Mouse (Mus musculus): ENCODE measurements around the gene 4931406P16Rik.
A peak's percentile ranks its signal among the peaks of the same experiment; 100 is the strongest.
"Not testable (repeated sequence)": the region's sequence is repeated elsewhere in the genome, so short reads cannot be mapped to it uniquely, and the experiment has no call there.

Gene 4931406P16Rik

GRCm38 (mm10) chr7:34313443-34313875 is at the start of gene 4931406P16Rik:
TSS of gene 4931406P16Rik (minus strand) at chr7:34313551.
- DNase-seq = peak; percentile 96 to 97

- peak; percentile 23 to 56 for DNase-seq
Measured at GRCm38 (mm10) chr7:34355629-34356028, 42.3 kb upstream of the 4931406P16Rik start.

- peak; percentile 20 to 26 for DNase-seq
Measured at GRCm38 (mm10) chr7:34351997-34352396, 38.6 kb upstream of the 4931406P16Rik start.

- no peak for DNase-seq
Measured at GRCm38 (mm10) chr7:34350166-34350565, 36.8 kb upstream of the 4931406P16Rik start.

GRCm38 (mm10) chr7:34348011-34348410 is 34.7 kb upstream of the 4931406P16Rik start:
- no peak for DNase-seq

GRCm38 (mm10) chr7:34347041-34347440 is 33.7 kb upstream of the 4931406P16Rik start:
- no peak for DNase-seq

GRCm38 (mm10) chr7:34346505-34346904 is 33.2 kb upstream of the 4931406P16Rik start:
- no peak for DNase-seq

- DNase-seq = no peak
Measured at GRCm38 (mm10) chr7:34342040-34342793, 28.9 kb upstream of the 4931406P16Rik start.

GRCm38 (mm10) chr7:34340841-34341240 is 27.5 kb upstream of the 4931406P16Rik start:
- DNase-seq = no peak

GRCm38 (mm10) chr7:34339164-34339489 is 25.8 kb upstream of the 4931406P16Rik start:
- no peak for DNase-seq

- no peak for DNase-seq
Measured at GRCm38 (mm10) chr7:34338445-34339163, 25.3 kb upstream of the 4931406P16Rik start.

- no peak for DNase-seq
Measured at GRCm38 (mm10) chr7:34337268-34337667, 23.9 kb upstream of the 4931406P16Rik start.

- DNase-seq = not testable (repeated sequence)
Measured at GRCm38 (mm10) chr7:34336545-34336944, 23.2 kb upstream of the 4931406P16Rik start.

- DNase-seq = no peak
Measured at GRCm38 (mm10) chr7:34327493-34327892, 14.1 kb upstream of the 4931406P16Rik start.

- DNase-seq = no peak
Measured at GRCm38 (mm10) chr7:34324857-34325256, 11.5 kb upstream of the 4931406P16Rik start.

- DNase-seq = no peak
Measured at GRCm38 (mm10) chr7:34324005-34324404, 10.7 kb upstream of the 4931406P16Rik start.

GRCm38 (mm10) chr7:34323351-34323750 is 10.0 kb upstream of the 4931406P16Rik start:
- DNase-seq = no peak

GRCm38 (mm10) chr7:34321958-34322357 is 8.6 kb upstream of the 4931406P16Rik start:
- DNase-seq = no peak

GRCm38 (mm10) chr7:34321119-34321518 is 7.8 kb upstream of the 4931406P16Rik start:
- no peak for DNase-seq

GRCm38 (mm10) chr7:34319957-34320356 is 6.6 kb upstream of the 4931406P16Rik start:
- DNase-seq = peak in 1 of 2 experiments; percentile 24

GRCm38 (mm10) chr7:34319123-34319522 is 5.8 kb upstream of the 4931406P16Rik start:
- DNase-seq = no peak

- peak; percentile 41 to 44 for DNase-seq
Measured at GRCm38 (mm10) chr7:34317901-34318476, 4.6 kb upstream of the 4931406P16Rik start.

- peak; percentile 60 to 67 for DNase-seq
Measured at GRCm38 (mm10) chr7:34312786-34313442, 437 bp downstream of the 4931406P16Rik start.
